11 mouse cellular contexts compared by ENCODE assay signal in genomic region chr9:107590058-107590772, GRCm38 (mm10). TPM values are rescaled to one million over a fixed set of nuclear protein-coding genes. Genes with fewer than 3 reads are reported as not detected.
DNase-seq lines count a peak whose midpoint lies in the region; ATAC-seq and TF ChIP-seq lines count a peak whose summit lies in the region.
"Had no signal": no experiment of that assay in that cellular context is flagged by ENCODE, and none has a peak within 500 bp of the region (broad histone marks: within the 10 kb centered on the region; RNA-seq: fewer than 3 reads in every experiment).

No protein-coding gene starts in this region.

- no peak for ATAC-seq in kidney, embryonic 16.5 days (ENCODE audit: low FRiP score, low TSS enrichment)
- no peak for ATAC-seq in heart, embryonic 15.5 days (replicated peaks; ENCODE audit: insufficient number of reproducible peaks, insufficient read depth, low FRiP score, low read depth)
- ATAC-seq in liver, postnatal 0 days = no peak
- peak; percentile 35; the same call in 1 of the 2 replicates for ATAC-seq in stomach, embryonic 16.5 days (ENCODE audit: insufficient read depth, low FRiP score)

- no peaks in the 10 kb centered on the region for H3K9me3 ChIP-seq in kidney, embryonic 16.5 days (ENCODE audit: low read length)
- H3K9me3 ChIP-seq in heart, embryonic 15.5 days (replicated peaks) = no peaks in the 10 kb centered on the region
- H3K9me3 ChIP-seq in liver, postnatal 0 days (ENCODE audit: low read length) = no peaks in the 10 kb centered on the region
- H3K9me3 ChIP-seq in stomach, embryonic 16.5 days (replicated peaks; ENCODE audit: control insufficient read depth, low read length) = no peaks in the 10 kb centered on the region
- H3K9me3 ChIP-seq: hindbrain, embryonic 10.5 days; megakaryocyte, embryonic 14.5 days had no signal

- H3K9ac ChIP-seq in kidney, embryonic 16.5 days (replicated peaks; ENCODE audit: low read length) = no peak overlapping the region
- no peak overlapping the region; the same call in 1 of the 2 replicates for H3K9ac ChIP-seq in heart, embryonic 15.5 days
- H3K9ac ChIP-seq in liver, postnatal 0 days (replicated peaks) = peak overlapping the region; percentile 75
- peak overlapping the region; percentile 11; the same call in 1 of the 2 replicates for H3K9ac ChIP-seq in stomach, embryonic 16.5 days (ENCODE audit: low read length)

- H3K4me2 ChIP-seq in kidney, embryonic 16.5 days (replicated peaks; ENCODE audit: low read depth, low read length) = no peak overlapping the region
- peak overlapping the region; percentile 19; the same call in 1 of the 2 replicates for H3K4me2 ChIP-seq in heart, embryonic 15.5 days
- H3K4me2 ChIP-seq in liver, postnatal 0 days (ENCODE audit: low read depth, low read length) = peak overlapping the region; percentile 80
- peak overlapping the region; percentile 34 for H3K4me2 ChIP-seq in stomach, embryonic 16.5 days (ENCODE audit: low read depth, low read length)

- H3K27ac ChIP-seq in kidney, embryonic 16.5 days (ENCODE audit: low read length) = no peak overlapping the region
- peak overlapping the region; percentile 76 for H3K27ac ChIP-seq in heart, embryonic 15.5 days
- H3K27ac ChIP-seq in liver, postnatal 0 days (ENCODE audit: low read depth) = peak overlapping the region; percentile 90
- peak overlapping the region; percentile 68 for H3K27ac ChIP-seq in stomach, embryonic 16.5 days (ENCODE audit: low read length)
- H3K27ac ChIP-seq: hindbrain, embryonic 10.5 days had no signal

- TF ChIP-seq EP300 in liver, postnatal 0 days (IDR thresholded peaks at IDR 0.05; ENCODE audit: low read depth) = no peak

- H3K4me3 ChIP-seq in kidney, embryonic 16.5 days (ENCODE audit: low read length) = no peak overlapping the region
- no peak overlapping the region for H3K4me3 ChIP-seq in heart, embryonic 15.5 days
- peak overlapping the region; percentile 65 for H3K4me3 ChIP-seq in liver, postnatal 0 days (ENCODE audit: low read depth, low read length)
- H3K4me3 ChIP-seq in stomach, embryonic 16.5 days (replicated peaks; ENCODE audit: low read length) = peak overlapping the region; percentile 4
- H3K4me3 ChIP-seq: megakaryocyte, embryonic 14.5 days had no signal

- DNase-seq in kidney, adult 11 months = peak; percentile 77
- peak; percentile 81 for DNase-seq in liver, postnatal 0 days
- no peak for DNase-seq in natural killer cell, adult 2 months (ENCODE audit: low spot score in 2 of 2)
- no peak for DNase-seq in thymus, postnatal 0 days (ENCODE audit: low spot score)
- no peak for DNase-seq in layer of hippocampus, postnatal 10 days (ENCODE audit: low spot score in 2 of 2)

- H3K27me3 ChIP-seq in kidney, embryonic 16.5 days (ENCODE audit: insufficient read depth, low read length) = no peaks in the 10 kb centered on the region
- no peaks in the 10 kb centered on the region for H3K27me3 ChIP-seq in heart, embryonic 15.5 days
- H3K27me3 ChIP-seq in liver, postnatal 0 days (ENCODE audit: insufficient read depth, low read length) = no peaks in the 10 kb centered on the region
- no peaks in the 10 kb centered on the region for H3K27me3 ChIP-seq in stomach, embryonic 16.5 days (ENCODE audit: control insufficient read depth, insufficient read depth, low read length)
- H3K27me3 ChIP-seq: megakaryocyte, embryonic 14.5 days had no signal

- 86% methylated on average over 25 of the region's 25 CpGs for WGBS in kidney, embryonic 16.5 days
- WGBS in heart, embryonic 15.5 days = 61% methylated on average over 25 of the region's 25 CpGs
- 71% methylated on average over 25 of the region's 25 CpGs for WGBS in liver, postnatal 0 days (ENCODE audit: insufficient replicate concordance)
- 69% methylated on average over 25 of the region's 25 CpGs for WGBS in stomach, embryonic 16.5 days

- peaks cover 13% of the 10 kb centered on the region for H3K4me1 ChIP-seq in kidney, embryonic 16.5 days (ENCODE audit: insufficient read depth, low read length)
- peaks cover 64% of the 10 kb centered on the region for H3K4me1 ChIP-seq in heart, embryonic 15.5 days (replicated peaks)
- peaks cover 21% of the 10 kb centered on the region for H3K4me1 ChIP-seq in liver, postnatal 0 days (ENCODE audit: insufficient read depth)
- H3K4me1 ChIP-seq in stomach, embryonic 16.5 days (ENCODE audit: control insufficient read depth, insufficient read depth, low read length) = peaks cover 31% of the 10 kb centered on the region

- TF ChIP-seq CTCF in liver, postnatal 0 days (IDR thresholded peaks at IDR 0.05; ENCODE audit: low read depth) = peak; percentile 52

- H3K36me3 ChIP-seq in kidney, embryonic 16.5 days (ENCODE audit: insufficient read depth, low read length) = peaks cover 49% of the 10 kb centered on the region
- peaks cover 29% of the 10 kb centered on the region for H3K36me3 ChIP-seq in heart, embryonic 15.5 days
- peaks cover 53% of the 10 kb centered on the region for H3K36me3 ChIP-seq in liver, postnatal 0 days (replicated peaks; ENCODE audit: insufficient read depth, low read length)
- H3K36me3 ChIP-seq in stomach, embryonic 16.5 days (ENCODE audit: control insufficient read depth, insufficient read depth, low read length) = peaks cover 22% of the 10 kb centered on the region

RNA-seq across cellular contexts. Expression of gene Ifrd2, which starts 2.8 kb away (rescaled TPM):
- 60.7 and 64.3 TPM in 2 replicates for polyA plus RNA-seq in kidney, embryonic 16.5 days (2015; fragmentation: Nextera tagmentation; extraction: Ambion mirVana)
- polyA plus RNA-seq in heart, embryonic 15.5 days (2015; fragmentation: Nextera tagmentation; extraction: Ambion mirVana) = 31.7 and 45.7 TPM in 2 replicates
- polyA plus RNA-seq in liver, postnatal 0 days (2015; fragmentation: Nextera tagmentation; extraction: Ambion mirVana) = 63.6 and 68.0 TPM in 2 replicates
- polyA plus RNA-seq in stomach, embryonic 16.5 days (2015; fragmentation: Nextera tagmentation; extraction: Ambion mirVana) = 62.0 and 77.7 TPM in 2 replicates
- polyA plus RNA-seq in thymus, postnatal 0 days (2015; fragmentation: Nextera tagmentation; extraction: Ambion mirVana) = 43.6 and 48.7 TPM in 2 replicates
- 10 to 100 TPM; 13.2 to 14.1 TPM for total RNA-seq in layer of hippocampus, postnatal 10 days (2021)

RNA-seq across cellular contexts. Expression of gene Hyal3, which starts 9.6 kb away (rescaled TPM):
- polyA plus RNA-seq in kidney, embryonic 16.5 days (2015; fragmentation: Nextera tagmentation; extraction: Ambion mirVana) = 1.3 and 1.6 TPM in 2 replicates
- 0.68 and 0.82 TPM in 2 replicates for polyA plus RNA-seq in heart, embryonic 15.5 days (2015; fragmentation: Nextera tagmentation; extraction: Ambion mirVana)
- 0.65 and 0.86 TPM in 2 replicates for polyA plus RNA-seq in liver, postnatal 0 days (2015; fragmentation: Nextera tagmentation; extraction: Ambion mirVana)
- 1.4 and 1.9 TPM in 2 replicates for polyA plus RNA-seq in stomach, embryonic 16.5 days (2015; fragmentation: Nextera tagmentation; extraction: Ambion mirVana)
- polyA plus RNA-seq in thymus, postnatal 0 days (2015; fragmentation: Nextera tagmentation; extraction: Ambion mirVana) = 0.90 and 1.2 TPM in 2 replicates
- 1 to 10 TPM; 1.2 to 1.7 TPM for total RNA-seq in layer of hippocampus, postnatal 10 days (2021)

RNA-seq across cellular contexts. Expression of gene Naa80, which starts 11.5 kb away (rescaled TPM):
- polyA plus RNA-seq in kidney, embryonic 16.5 days (2015; fragmentation: Nextera tagmentation; extraction: Ambion mirVana) = 21.8 and 24.1 TPM in 2 replicates
- polyA plus RNA-seq in heart, embryonic 15.5 days (2015; fragmentation: Nextera tagmentation; extraction: Ambion mirVana) = 13.4 and 17.2 TPM in 2 replicates
- 10.4 and 11.6 TPM in 2 replicates for polyA plus RNA-seq in liver, postnatal 0 days (2015; fragmentation: Nextera tagmentation; extraction: Ambion mirVana)
- polyA plus RNA-seq in stomach, embryonic 16.5 days (2015; fragmentation: Nextera tagmentation; extraction: Ambion mirVana) = 17.4 and 20.4 TPM in 2 replicates
- 18.4 and 23.1 TPM in 2 replicates for polyA plus RNA-seq in thymus, postnatal 0 days (2015; fragmentation: Nextera tagmentation; extraction: Ambion mirVana)
- total RNA-seq in layer of hippocampus, postnatal 10 days (2021) = 10 to 100 TPM; 10.7 to 11.9 TPM

RNA-seq across cellular contexts. Expression of gene Hyal1, which starts 13.5 kb away (rescaled TPM):
- 10.6 and 12.3 TPM in 2 replicates for polyA plus RNA-seq in kidney, embryonic 16.5 days (2015; fragmentation: Nextera tagmentation; extraction: Ambion mirVana)
- 8.3 and 9.1 TPM in 2 replicates for polyA plus RNA-seq in heart, embryonic 15.5 days (2015; fragmentation: Nextera tagmentation; extraction: Ambion mirVana)
- 2.5 and 3.3 TPM in 2 replicates for polyA plus RNA-seq in liver, postnatal 0 days (2015; fragmentation: Nextera tagmentation; extraction: Ambion mirVana)
- polyA plus RNA-seq in stomach, embryonic 16.5 days (2015; fragmentation: Nextera tagmentation; extraction: Ambion mirVana) = 14.9 and 16.8 TPM in 2 replicates
- 6.1 and 9.0 TPM in 2 replicates for polyA plus RNA-seq in thymus, postnatal 0 days (2015; fragmentation: Nextera tagmentation; extraction: Ambion mirVana)
- total RNA-seq in layer of hippocampus, postnatal 10 days (2021) = 1 to 10 TPM; 3.7 to 4.2 TPM

RNA-seq across cellular contexts. Expression of gene Sema3b, which starts 18.8 kb away (rescaled TPM):
- 31.3 TPM in 2 replicates for polyA plus RNA-seq in kidney, embryonic 16.5 days (2015; fragmentation: Nextera tagmentation; extraction: Ambion mirVana)
- 9.7 and 10.7 TPM in 2 replicates for polyA plus RNA-seq in heart, embryonic 15.5 days (2015; fragmentation: Nextera tagmentation; extraction: Ambion mirVana)
- 0.41 and 0.56 TPM in 2 replicates for polyA plus RNA-seq in liver, postnatal 0 days (2015; fragmentation: Nextera tagmentation; extraction: Ambion mirVana)
- polyA plus RNA-seq in stomach, embryonic 16.5 days (2015; fragmentation: Nextera tagmentation; extraction: Ambion mirVana) = 14.9 and 16.3 TPM in 2 replicates
- 1.4 and 1.8 TPM in 2 replicates for polyA plus RNA-seq in thymus, postnatal 0 days (2015; fragmentation: Nextera tagmentation; extraction: Ambion mirVana)
- total RNA-seq in layer of hippocampus, postnatal 10 days (2021) = 1 to 10 TPM; 3.5 to 3.7 TPM
- total RNA-seq: common myeloid progenitor, adult 5-6 weeks had no signal

Comparison
In these comparisons a context has a peak if more than half of its experiments do, and no peak if none do; other contexts are left out.
1. DNase-seq: peak in kidney, adult 11 months (single experiment) and liver, postnatal 0 days (single experiment); none in natural killer cell, adult 2 months (0 of 2), thymus, postnatal 0 days (single experiment) and layer of hippocampus, postnatal 10 days (0 of 2).
2. H3K4me3 ChIP-seq: peak in liver, postnatal 0 days (single experiment) and stomach, embryonic 16.5 days (single experiment); none in kidney, embryonic 16.5 days (single experiment) and heart, embryonic 15.5 days (single experiment).
3. H3K9ac ChIP-seq: peak in liver, postnatal 0 days (single experiment) and stomach, embryonic 16.5 days (single experiment); none in kidney, embryonic 16.5 days (single experiment) and heart, embryonic 15.5 days (single experiment).